Mouse (Mus musculus) T-cell, adult 66 days (primary cell): ENCODE measurements around the gene Olfr74. TPM values are rescaled to one million over a fixed set of nuclear protein-coding genes. Genes with fewer than 3 reads are reported as not detected.

ENCODE experiments used
- total RNA-seq, 2 experiments: library from RNA; stranded (reverse); gene quantifications; 3 replicates in 1 of 2; 4 replicates in 1 of 2; pipeline ENCODE4 v1.2.4; 2023

Gene Olfr74
- total RNA-seq, result not detected

DNA sequence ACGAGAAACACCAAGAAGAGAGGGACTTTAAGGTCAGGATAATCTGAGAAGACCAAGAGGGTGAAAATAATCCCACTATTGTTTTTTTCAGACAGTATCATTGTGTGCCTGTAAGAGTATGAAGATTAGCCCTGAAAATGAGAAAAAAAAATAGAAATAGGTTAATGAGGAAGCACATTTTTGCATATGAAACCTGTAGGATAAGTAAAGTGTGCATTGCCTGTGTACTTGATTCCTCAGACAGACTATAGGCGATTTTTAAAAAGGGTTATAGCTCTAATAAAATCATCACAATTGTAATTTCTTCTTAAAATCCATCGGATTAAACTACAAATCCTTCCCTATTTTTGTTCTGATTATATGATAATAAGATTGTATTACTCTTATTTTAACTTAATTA is at the start of gene Olfr74:
Gene Olfr74 (minus strand): TSS at position 101 of the 400 bp plus-strand sequence.

GRCm38 (mm10) chr2:88022474-88022873 is 48.0 kb upstream of the Olfr74 start, which contains the start of gene Olfr1161:
Olfr1161 (plus strand) TSS chr2:88022774.

DNA sequence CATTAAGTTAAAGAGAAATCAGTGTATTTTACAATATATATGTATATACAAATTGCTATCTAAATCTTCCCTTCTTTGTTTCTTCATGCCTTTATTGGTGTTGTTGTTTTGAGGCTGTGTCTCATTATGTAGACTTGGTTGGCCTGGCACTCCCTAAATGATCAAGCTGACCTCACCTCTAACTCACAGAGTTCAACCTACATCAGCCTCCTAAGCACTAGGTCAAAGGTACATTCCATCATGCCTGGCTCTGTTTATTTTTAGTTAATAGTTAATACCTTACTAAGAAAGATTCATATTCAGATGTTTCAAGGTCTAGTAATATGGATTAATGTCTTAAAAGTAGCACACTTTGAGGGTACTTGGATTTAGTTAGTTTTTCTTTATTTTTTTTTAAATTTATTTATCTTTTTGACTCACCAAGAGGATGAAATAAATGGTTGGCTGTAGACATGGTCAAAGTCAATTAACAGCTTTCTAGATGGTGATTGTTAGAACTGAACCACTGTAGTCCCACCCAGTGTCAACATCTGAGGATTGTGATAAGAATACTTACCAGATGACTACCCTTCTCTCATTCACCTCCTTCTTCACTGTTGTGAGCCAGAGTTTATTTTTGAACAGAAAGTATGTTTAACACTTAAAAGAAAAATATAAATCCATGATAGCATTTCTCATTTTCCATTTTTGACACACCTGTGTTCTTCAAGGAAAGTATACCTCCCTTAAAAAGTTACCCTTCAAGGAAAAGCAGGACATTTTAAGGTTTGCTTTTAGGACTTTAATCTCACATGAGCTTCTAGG is 33.3 kb upstream of the Olfr74 start, which contains the start of gene Olfr1160:
Gene Olfr1160 (minus strand): TSS at position 754 of the 804 bp plus-strand sequence.

DNA sequence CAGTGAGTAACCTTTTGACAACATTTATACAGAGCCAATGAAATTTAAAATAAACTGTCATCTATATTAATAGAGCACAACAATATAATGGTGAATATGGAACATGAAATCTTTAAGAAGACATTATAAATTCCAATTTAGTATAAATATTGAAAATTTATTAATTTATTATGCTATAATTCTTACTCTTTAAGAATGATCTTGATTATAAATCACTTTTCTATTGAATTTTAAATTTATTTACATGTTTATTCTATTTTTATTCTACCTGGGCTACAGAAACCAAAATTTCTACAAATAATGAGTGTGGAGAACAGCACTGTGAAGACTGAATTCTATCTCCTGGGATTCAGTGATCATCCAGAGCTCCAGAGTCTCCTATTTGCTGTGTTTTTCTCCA is 15.3 kb upstream of the Olfr74 start, which contains the start of gene Olfr1158:
Gene Olfr1158 (plus strand): TSS at position 301 of the 400 bp plus-strand sequence.

GRCm38 (mm10) chr2:87968199-87968598 is 6.3 kb downstream of the Olfr74 start, which contains the start of gene Olfr1157:
Olfr1157 (minus strand) TSS chr2:87968299.

DNA sequence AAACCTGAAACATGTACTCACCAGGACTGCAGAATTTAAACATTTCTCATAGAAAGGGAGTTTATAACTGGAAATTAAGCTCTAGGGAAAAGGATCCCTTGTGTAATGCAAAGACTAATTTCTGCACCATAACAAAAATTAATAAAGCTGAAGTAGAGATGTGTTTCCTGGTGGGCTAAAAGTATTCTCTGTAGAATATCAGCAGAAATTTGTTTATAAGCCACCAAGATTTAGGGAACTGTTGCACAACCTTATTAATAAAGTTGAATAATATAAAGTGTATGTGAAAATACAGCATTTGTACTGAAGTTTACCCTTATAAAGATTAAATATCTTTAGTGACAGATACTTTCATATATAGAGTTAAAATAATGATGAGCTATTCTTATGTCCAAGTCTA is 21.5 kb downstream of the Olfr74 start, which contains the start of gene Olfr1156:
Gene Olfr1156 (minus strand): TSS at position 101 of the 400 bp plus-strand sequence.

GRCm38 (mm10) chr2:87945037-87945436 is 29.4 kb downstream of the Olfr74 start, which contains the start of gene Olfr1155:
Olfr1155 (minus strand) TSS chr2:87945137.

Other genes with a start within 250 kb of the Olfr74 start
- gene Olfr1138, start 234.7 kb downstream of the Olfr74 start, total RNA-seq, result not detected
- not detected for gene Olfr1140, start 230.9 kb downstream of the Olfr74 start, total RNA-seq
- not detected for gene Olfr1141, start 220.7 kb downstream of the Olfr74 start, total RNA-seq
- not detected for gene Olfr152, start 195.2 kb downstream of the Olfr74 start, total RNA-seq
- gene Olfr1143, start 174.1 kb downstream of the Olfr74 start, total RNA-seq, result not detected
- not detected for gene Olfr1145, start 164.8 kb downstream of the Olfr74 start, total RNA-seq
- not detected for gene Olfr1148, start 144.1 kb downstream of the Olfr74 start, total RNA-seq
- gene Olfr1150-ps1, start 130.7 kb downstream of the Olfr74 start, total RNA-seq, result not detected
- not detected for gene Olfr1151, start 118.8 kb downstream of the Olfr74 start, total RNA-seq
- gene Olfr1152, start 108.2 kb downstream of the Olfr74 start, total RNA-seq, result not detected
- gene Olfr1153, start 79.7 kb downstream of the Olfr74 start, total RNA-seq, result not detected
- gene Olfr1154, start 69.5 kb downstream of the Olfr74 start, total RNA-seq, result not detected
- gene Olfr1155, start 29.5 kb downstream of the Olfr74 start, total RNA-seq, result not detected
- not detected for gene Olfr1156, start 21.6 kb downstream of the Olfr74 start, total RNA-seq
- gene Olfr1157, start 6.4 kb downstream of the Olfr74 start, total RNA-seq, result not detected
- gene Olfr1158, start 15.4 kb upstream of the Olfr74 start, total RNA-seq, result not detected
- not detected for gene Olfr1160, start 33.6 kb upstream of the Olfr74 start, total RNA-seq
- not detected for gene Olfr1161, start 48.1 kb upstream of the Olfr74 start, total RNA-seq
- not detected for gene Olfr73, start 63.0 kb upstream of the Olfr74 start, total RNA-seq
- gene Olfr1162, start 76.5 kb upstream of the Olfr74 start, total RNA-seq, result not detected
- not detected for gene Olfr1163, start 97.2 kb upstream of the Olfr74 start, total RNA-seq
- not detected for gene Olfr1164, start 119.3 kb upstream of the Olfr74 start, total RNA-seq
- gene Olfr1166, start 153.6 kb upstream of the Olfr74 start, total RNA-seq, result not detected
- gene Olfr1167, start 180.5 kb upstream of the Olfr74 start, total RNA-seq, result not detected
- gene Olfr1168, start 207.2 kb upstream of the Olfr74 start, total RNA-seq, result not detected